Mouse (Mus musculus): ENCODE measurements around the gene Nrap. TPM values are rescaled to one million over a fixed set of nuclear protein-coding genes. Genes with fewer than 3 reads are reported as not detected.
"Not testable (repeated sequence)": the region's sequence is repeated elsewhere in the genome, so short reads cannot be mapped to it uniquely, and the experiment has no call there.

Nrap gene
- polyA plus RNA-seq, 1 experiment from 2014 or later: 0.15 TPM

DNA sequence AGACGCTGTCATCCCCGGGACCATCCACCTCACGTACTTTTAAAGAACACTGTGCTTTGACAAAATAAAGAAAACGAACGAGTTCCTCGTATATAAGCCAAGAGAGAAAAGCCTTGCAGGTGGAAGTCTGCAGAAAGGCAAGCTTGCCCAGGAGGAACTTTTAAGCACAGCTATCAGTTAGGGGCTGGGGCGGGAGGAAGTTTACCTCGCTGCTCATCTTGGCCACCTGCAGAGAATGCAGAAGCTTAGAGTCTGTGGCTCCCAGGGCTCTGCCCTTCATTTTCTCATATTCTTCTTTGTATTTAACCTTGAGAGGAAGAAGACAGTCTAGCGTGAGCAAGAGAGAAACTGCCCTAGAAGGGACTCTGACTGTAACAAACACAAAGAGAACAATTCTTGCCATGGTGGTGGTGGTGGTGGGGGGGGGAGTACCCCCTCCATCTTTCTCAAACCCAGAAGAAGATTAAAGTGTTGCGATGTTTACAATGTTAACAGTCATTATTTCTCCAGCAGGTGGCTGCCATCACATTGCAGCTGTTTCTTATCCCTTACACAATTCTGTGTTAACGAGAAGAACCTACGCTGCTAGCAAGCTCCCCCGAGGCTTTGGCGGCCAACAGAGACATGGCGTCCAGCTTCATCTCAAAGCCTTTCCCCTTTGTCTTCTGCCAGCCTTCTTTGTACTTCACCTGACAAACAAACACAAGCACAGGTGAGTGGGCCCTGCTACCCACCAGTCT is 25.9 kb downstream of the Nrap start:
- H3K36me3 ChIP-seq (ENCODE audit: control insufficient read depth, insufficient read depth, low read length): no peaks in the 10 kb centered on the region
- no peak overlapping the region for H3K4me2 ChIP-seq (ENCODE audit: low read depth, low read length)
- no peaks in the 10 kb centered on the region for H3K9me3 ChIP-seq (ENCODE audit: control insufficient read depth, low read length)
- WGBS: 70% methylated on average over 15 of the region's 15 CpGs
- no peak overlapping the region for H3K27ac ChIP-seq (ENCODE audit: low read depth, low read length)
- no peak overlapping the region for H3K9ac ChIP-seq (replicated peaks; ENCODE audit: low read depth, low read length)
- H3K4me1 ChIP-seq (ENCODE audit: control insufficient read depth, insufficient read depth, low read length): no peaks in the 10 kb centered on the region
- no peaks in the 10 kb centered on the region for H3K27me3 ChIP-seq (ENCODE audit: control insufficient read depth, insufficient read depth, low read length)
- no peak for ATAC-seq (ENCODE audit: low read depth)
- no peak overlapping the region for H3K4me3 ChIP-seq (ENCODE audit: low read depth, low read length)

DNA sequence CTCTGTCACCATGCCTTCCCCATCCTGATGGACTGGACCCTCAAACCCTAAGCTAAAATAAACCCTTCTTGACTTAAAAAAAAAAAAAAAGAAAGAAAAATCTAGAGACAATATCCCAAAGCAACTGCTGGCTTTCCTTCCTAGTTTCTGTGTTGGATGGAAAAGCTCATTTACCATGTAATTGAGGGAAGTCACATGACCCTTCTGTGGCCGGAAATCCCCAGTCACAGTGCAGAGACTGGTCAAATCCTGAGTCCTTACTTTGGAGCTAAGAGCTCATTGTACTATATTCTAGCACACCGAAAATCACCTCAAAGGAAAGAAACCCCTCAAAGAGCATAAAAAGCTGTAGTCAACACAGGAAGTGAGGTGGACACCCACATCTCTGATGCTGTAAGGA is 30.9 kb downstream of the Nrap start:
- H3K9ac ChIP-seq (replicated peaks; ENCODE audit: low read depth, low read length): no peak overlapping the region
- H3K4me2 ChIP-seq (ENCODE audit: low read depth, low read length): no peak overlapping the region
- H3K4me3 ChIP-seq (ENCODE audit: low read depth, low read length): no peak overlapping the region
- H3K36me3 ChIP-seq (ENCODE audit: control insufficient read depth, insufficient read depth, low read length): no peaks in the 10 kb centered on the region
- no peaks in the 10 kb centered on the region for H3K9me3 ChIP-seq (ENCODE audit: control insufficient read depth, low read length)
- no peak overlapping the region for H3K27ac ChIP-seq (ENCODE audit: low read depth, low read length)
- no peaks in the 10 kb centered on the region for H3K27me3 ChIP-seq (ENCODE audit: control insufficient read depth, insufficient read depth, low read length)
- 84% methylated on average over 2 of the region's 2 CpGs for WGBS
- H3K4me1 ChIP-seq (ENCODE audit: control insufficient read depth, insufficient read depth, low read length): no peaks in the 10 kb centered on the region
- no peak for ATAC-seq (ENCODE audit: low read depth)

- not testable (repeated sequence) for H3K4me3 ChIP-seq (ENCODE audit: low read depth, low read length); H3K27ac ChIP-seq (ENCODE audit: low read depth, low read length); H3K9me3 ChIP-seq (ENCODE audit: control insufficient read depth, low read length); H3K36me3 ChIP-seq (ENCODE audit: control insufficient read depth, insufficient read depth, low read length); H3K4me2 ChIP-seq (ENCODE audit: low read depth, low read length); ATAC-seq (ENCODE audit: low read depth); H3K27me3 ChIP-seq (ENCODE audit: control insufficient read depth, insufficient read depth, low read length); H3K9ac ChIP-seq (replicated peaks; ENCODE audit: low read depth, low read length); H3K4me1 ChIP-seq (ENCODE audit: control insufficient read depth, insufficient read depth, low read length)
- WGBS: 85% methylated on average over 2 of the region's 2 CpGs
Observed at GRCm38 (mm10) chr19:56357374-56357708, 32.5 kb downstream of the Nrap start.

- WGBS: 41% methylated on average over 17 of the region's 17 CpGs
- no peak overlapping the region for H3K27ac ChIP-seq (ENCODE audit: low read depth, low read length)
- H3K27me3 ChIP-seq (ENCODE audit: control insufficient read depth, insufficient read depth, low read length): no peaks in the 10 kb centered on the region
- no peak overlapping the region for H3K4me2 ChIP-seq (ENCODE audit: low read depth, low read length)
- no peak overlapping the region for H3K9ac ChIP-seq (replicated peaks; ENCODE audit: low read depth, low read length)
- H3K36me3 ChIP-seq (ENCODE audit: control insufficient read depth, insufficient read depth, low read length): no peaks in the 10 kb centered on the region
- no peaks in the 10 kb centered on the region for H3K9me3 ChIP-seq (ENCODE audit: control insufficient read depth, low read length)
- ATAC-seq (ENCODE audit: low read depth): no peak
- H3K4me1 ChIP-seq (ENCODE audit: control insufficient read depth, insufficient read depth, low read length): no peaks in the 10 kb centered on the region
- H3K4me3 ChIP-seq (ENCODE audit: low read depth, low read length): no peak overlapping the region
Observed at GRCm38 (mm10) chr19:56356480-56357373, 33.1 kb downstream of the Nrap start.

DNA sequence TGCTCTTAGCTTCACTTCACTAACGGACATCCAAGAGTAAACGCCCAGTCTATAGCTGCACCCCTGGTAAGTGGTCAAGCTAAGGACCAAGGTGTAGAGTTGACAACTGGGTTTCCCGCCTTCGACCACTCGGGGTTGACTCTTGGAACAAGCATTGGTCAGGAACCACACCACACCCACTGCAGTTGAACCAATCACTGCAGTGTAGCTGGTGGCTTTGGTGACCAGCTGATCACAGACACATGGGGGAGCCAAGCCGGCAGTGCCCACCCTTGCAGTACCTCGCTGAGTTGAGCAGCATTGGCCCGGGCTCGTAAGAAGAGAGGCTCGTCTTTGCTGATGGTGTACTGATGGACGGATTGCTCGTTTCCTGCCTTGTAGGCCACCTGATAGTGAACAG is 34.6 kb downstream of the Nrap start:
- Histone ChIP-seq H3K4me2 (ENCODE audit: low read depth, low read length) (no peak overlapping the region), H3K4me3 (ENCODE audit: low read depth, low read length) (no peak overlapping the region), H3K4me1 (ENCODE audit: control insufficient read depth, insufficient read depth, low read length) (no peaks in the 10 kb centered on the region), H3K9me3 (ENCODE audit: control insufficient read depth, low read length) (no peaks in the 10 kb centered on the region), H3K9ac (replicated peaks; ENCODE audit: low read depth, low read length) (no peak overlapping the region), H3K27ac (ENCODE audit: low read depth, low read length) (no peak overlapping the region), H3K36me3 (ENCODE audit: control insufficient read depth, insufficient read depth, low read length) (no peaks in the 10 kb centered on the region), H3K27me3 (ENCODE audit: control insufficient read depth, insufficient read depth, low read length) (no peaks in the 10 kb centered on the region)
- 94% methylated on average over 12 of the region's 12 CpGs for WGBS
- ATAC-seq (ENCODE audit: low read depth): no peak

DNA sequence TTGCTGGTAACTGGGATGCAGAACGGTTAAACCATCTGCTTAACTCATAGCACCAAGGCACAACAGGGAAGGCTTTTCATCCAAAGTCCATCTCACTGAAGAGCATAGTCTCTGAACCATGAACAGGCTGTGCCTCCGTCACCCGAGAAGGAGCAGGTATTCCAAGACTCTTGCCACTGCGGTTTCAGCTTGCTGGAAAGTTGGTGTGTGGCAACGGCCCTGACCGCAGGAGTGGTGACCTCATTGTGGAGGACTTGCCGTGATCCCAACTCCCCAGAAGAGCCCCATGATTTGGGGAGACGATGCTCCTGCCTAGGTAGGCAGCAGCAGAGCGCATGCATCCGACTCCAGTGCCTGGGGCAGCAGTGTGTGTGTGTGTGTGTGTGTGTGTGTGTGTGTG is 36.1 kb downstream of the Nrap start:
- Histone ChIP-seq H3K36me3 (ENCODE audit: control insufficient read depth, insufficient read depth, low read length) (no peaks in the 10 kb centered on the region), H3K27ac (ENCODE audit: low read depth, low read length) (no peak overlapping the region), H3K4me3 (ENCODE audit: low read depth, low read length) (no peak overlapping the region), H3K9me3 (ENCODE audit: control insufficient read depth, low read length) (no peaks in the 10 kb centered on the region), H3K4me2 (ENCODE audit: low read depth, low read length) (no peak overlapping the region), H3K27me3 (ENCODE audit: control insufficient read depth, insufficient read depth, low read length) (no peaks in the 10 kb centered on the region), H3K9ac (replicated peaks; ENCODE audit: low read depth, low read length) (no peak overlapping the region), H3K4me1 (ENCODE audit: control insufficient read depth, insufficient read depth, low read length) (no peaks in the 10 kb centered on the region)
- WGBS: 90% methylated on average over 10 of the region's 10 CpGs
- ATAC-seq (ENCODE audit: low read depth): no peak

GRCm38 (mm10) chr19:56349295-56349694 is 40.5 kb downstream of the Nrap start:
- H3K4me1 ChIP-seq (ENCODE audit: control insufficient read depth, insufficient read depth, low read length): peaks cover 3% of the 10 kb centered on the region; the same call in 1 of the 2 replicates
- H3K36me3 ChIP-seq (ENCODE audit: control insufficient read depth, insufficient read depth, low read length): no peaks in the 10 kb centered on the region
- H3K9ac ChIP-seq (replicated peaks; ENCODE audit: low read depth, low read length): no peak overlapping the region
- no peaks in the 10 kb centered on the region for H3K9me3 ChIP-seq (ENCODE audit: control insufficient read depth, low read length)
- 48% methylated on average over 6 of the region's 6 CpGs for WGBS
- H3K4me2 ChIP-seq (ENCODE audit: low read depth, low read length): no peak overlapping the region
- no peaks in the 10 kb centered on the region for H3K27me3 ChIP-seq (ENCODE audit: control insufficient read depth, insufficient read depth, low read length)
- H3K4me3 ChIP-seq (ENCODE audit: low read depth, low read length): no peak overlapping the region
- no peak for ATAC-seq (ENCODE audit: low read depth)
- H3K27ac ChIP-seq (ENCODE audit: low read depth, low read length): no peak overlapping the region

DNA sequence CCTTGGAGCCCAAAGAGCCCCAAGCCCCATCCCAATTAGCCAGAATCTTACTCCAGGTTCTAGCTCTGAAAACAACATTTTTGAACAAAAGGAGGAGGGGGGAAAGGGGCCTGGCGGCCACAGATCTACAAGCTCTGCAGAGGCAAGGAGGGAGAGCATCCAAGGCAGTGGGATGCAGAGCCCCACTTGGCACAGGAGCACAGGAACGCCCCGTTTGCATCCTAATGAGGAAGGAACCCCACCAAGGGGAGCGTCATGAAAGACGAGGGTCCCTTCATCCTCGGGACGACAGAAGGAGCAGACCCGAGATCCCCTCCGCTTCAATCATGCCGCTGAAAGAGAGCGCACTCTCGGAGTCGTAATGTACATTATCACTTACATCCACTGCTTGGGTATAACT is 43.1 kb downstream of the Nrap start:
- H3K9ac ChIP-seq (replicated peaks; ENCODE audit: low read depth, low read length): no peak overlapping the region
- H3K4me3 ChIP-seq (ENCODE audit: low read depth, low read length): no peak overlapping the region
- no peak overlapping the region for H3K4me2 ChIP-seq (ENCODE audit: low read depth, low read length)
- no peaks in the 10 kb centered on the region for H3K27me3 ChIP-seq (ENCODE audit: control insufficient read depth, insufficient read depth, low read length)
- H3K9me3 ChIP-seq (ENCODE audit: control insufficient read depth, low read length): no peaks in the 10 kb centered on the region
- no peak for ATAC-seq (ENCODE audit: low read depth)
- WGBS: 32% methylated on average over 13 of the region's 13 CpGs
- no peak overlapping the region for H3K27ac ChIP-seq (ENCODE audit: low read depth, low read length)
- no peaks in the 10 kb centered on the region for H3K36me3 ChIP-seq (ENCODE audit: control insufficient read depth, insufficient read depth, low read length)
- H3K4me1 ChIP-seq (ENCODE audit: control insufficient read depth, insufficient read depth, low read length): peaks cover 11% of the 10 kb centered on the region; the same call in 1 of the 2 replicates

- Histone ChIP-seq H3K36me3 (ENCODE audit: control insufficient read depth, insufficient read depth, low read length) (no peaks in the 10 kb centered on the region), H3K9ac (replicated peaks; ENCODE audit: low read depth, low read length) (no peak overlapping the region), H3K27me3 (ENCODE audit: control insufficient read depth, insufficient read depth, low read length) (no peaks in the 10 kb centered on the region), H3K4me3 (ENCODE audit: low read depth, low read length) (no peak overlapping the region), H3K4me1 (ENCODE audit: control insufficient read depth, insufficient read depth, low read length) (peaks cover 11% of the 10 kb centered on the region; the same call in 1 of the 2 replicates), H3K27ac (ENCODE audit: low read depth, low read length) (no peak overlapping the region), H3K4me2 (ENCODE audit: low read depth, low read length) (no peak overlapping the region), H3K9me3 (ENCODE audit: control insufficient read depth, low read length) (no peaks in the 10 kb centered on the region)
- WGBS: 79% methylated on average over 3 of the region's 3 CpGs
- no peak for ATAC-seq (ENCODE audit: low read depth)
Observed at GRCm38 (mm10) chr19:56346016-56346415, 43.8 kb downstream of the Nrap start.

Measured in neural tube, embryonic 14.5 days (tissue).